Mouse (Mus musculus) frontal cortex, postnatal 25 days (tissue): ENCODE data around the gene Fabp6.

Source experiments
- DNase-seq, 2 experiments: peaks; one replicate each; pipeline ENCODE4 v3.0.0; 2022; ENCODE audit warnings: low spot score in 2 of 2

Fabp6 gene

GRCm38 (mm10) chr11:43601440-43601839 lies at the start of gene Fabp6:
TSS of gene Fabp6 (minus strand) at chr11:43601540.
- no peak for DNase-seq

GRCm38 (mm10) chr11:43645286-43645685 lies 43.9 kb upstream of the Fabp6 start:
- no peak for DNase-seq

- DNase-seq: peak; percentile 48 to 69
Observed at GRCm38 (mm10) chr11:43643180-43643591, 41.8 kb upstream of the Fabp6 start.

GRCm38 (mm10) chr11:43638486-43638885 lies 37.1 kb upstream of the Fabp6 start:
- no peak for DNase-seq

- no peak for DNase-seq
Observed at GRCm38 (mm10) chr11:43636761-43637160, 35.4 kb upstream of the Fabp6 start.

- peak; percentile 48 for DNase-seq
Observed at GRCm38 (mm10) chr11:43633658-43634401, 32.5 kb upstream of the Fabp6 start.

- no peak for DNase-seq
Observed at GRCm38 (mm10) chr11:43633165-43633564, 31.8 kb upstream of the Fabp6 start.

GRCm38 (mm10) chr11:43632566-43632965 lies 31.2 kb upstream of the Fabp6 start:
- no peak for DNase-seq

- DNase-seq: no peak
Observed at GRCm38 (mm10) chr11:43631645-43632044, 30.3 kb upstream of the Fabp6 start.

GRCm38 (mm10) chr11:43626927-43627645 lies 25.7 kb upstream of the Fabp6 start:
- no peak for DNase-seq

GRCm38 (mm10) chr11:43626300-43626926 lies 25.1 kb upstream of the Fabp6 start:
- no peak for DNase-seq

GRCm38 (mm10) chr11:43624341-43624740 lies 23.0 kb upstream of the Fabp6 start:
- no peak for DNase-seq

- no peak for DNase-seq
Observed at GRCm38 (mm10) chr11:43621769-43622168, 20.4 kb upstream of the Fabp6 start.

- no peak for DNase-seq
Observed at GRCm38 (mm10) chr11:43618403-43618802, 17.1 kb upstream of the Fabp6 start.

GRCm38 (mm10) chr11:43617924-43618323 lies 16.6 kb upstream of the Fabp6 start:
- no peak for DNase-seq

GRCm38 (mm10) chr11:43612834-43613488 lies 11.6 kb upstream of the Fabp6 start:
- DNase-seq: peak; percentile 67 to 80

- no peak for DNase-seq
Observed at GRCm38 (mm10) chr11:43610662-43611033, 9.3 kb upstream of the Fabp6 start.

- DNase-seq: no peak
Observed at GRCm38 (mm10) chr11:43610006-43610661, 8.8 kb upstream of the Fabp6 start.

- DNase-seq: no peak
Observed at GRCm38 (mm10) chr11:43608440-43608839, 7.1 kb upstream of the Fabp6 start.

GRCm38 (mm10) chr11:43605859-43606258 lies 4.5 kb upstream of the Fabp6 start:
- no peak for DNase-seq

- DNase-seq: no peak
Observed at GRCm38 (mm10) chr11:43604891-43605290, 3.6 kb upstream of the Fabp6 start.

- no peak for DNase-seq
Observed at GRCm38 (mm10) chr11:43604207-43604606, 2.9 kb upstream of the Fabp6 start.
